Mouse (Mus musculus) right cerebral cortex, postnatal 10 days (tissue): ENCODE results near the gene Ephx1.
A peak's percentile ranks its signal among the peaks of the same experiment; 100 is the strongest.
"Not testable (repeated sequence)": the region's sequence is repeated elsewhere in the genome, so short reads cannot be mapped to it uniquely, and the experiment has no call there.

ENCODE experiments used
- DNase-seq, 2 experiments: peaks; one replicate each; pipeline ENCODE4 v3.0.0; 2021; ENCODE audit warnings: low spot score in 2 of 2

Gene Ephx1

DNA sequence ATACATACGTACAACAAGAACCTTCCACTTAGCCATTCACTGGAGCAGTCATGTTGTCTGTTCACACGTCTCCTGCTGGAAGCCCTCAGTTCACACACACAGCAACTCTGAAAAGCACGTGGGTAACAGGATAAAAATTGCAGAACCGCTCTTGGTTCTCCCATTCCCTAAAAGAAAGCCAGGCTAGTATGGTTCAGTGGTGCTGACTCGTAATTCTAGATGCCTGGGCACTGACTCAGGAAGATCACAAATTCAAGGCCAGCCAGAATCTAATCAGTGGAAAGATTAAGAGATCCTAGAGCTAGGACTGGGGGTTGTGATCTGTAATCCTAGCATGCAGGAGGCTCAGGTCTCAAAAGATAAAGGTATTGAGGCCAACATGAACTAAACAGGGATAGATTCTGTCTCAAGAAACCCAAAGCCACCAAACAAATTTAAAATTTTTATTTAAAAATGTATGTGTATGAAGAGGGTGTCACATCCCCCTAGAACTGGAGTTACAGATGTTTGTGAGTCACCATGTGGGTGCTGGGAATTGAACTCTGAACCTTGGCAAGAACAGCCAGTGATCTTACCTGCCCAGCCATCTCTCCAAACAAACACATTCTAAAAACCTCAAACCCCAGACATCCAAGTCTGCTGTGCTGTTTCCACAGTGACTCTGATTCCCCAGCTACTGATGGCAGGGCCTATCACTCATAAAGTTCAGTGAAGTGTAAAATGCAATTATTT, at the start of gene Ephx1:
Gene Ephx1, minus strand, starts transcription at position 149 of the 732 bp plus-strand sequence.
- no peak for DNase-seq

DNA sequence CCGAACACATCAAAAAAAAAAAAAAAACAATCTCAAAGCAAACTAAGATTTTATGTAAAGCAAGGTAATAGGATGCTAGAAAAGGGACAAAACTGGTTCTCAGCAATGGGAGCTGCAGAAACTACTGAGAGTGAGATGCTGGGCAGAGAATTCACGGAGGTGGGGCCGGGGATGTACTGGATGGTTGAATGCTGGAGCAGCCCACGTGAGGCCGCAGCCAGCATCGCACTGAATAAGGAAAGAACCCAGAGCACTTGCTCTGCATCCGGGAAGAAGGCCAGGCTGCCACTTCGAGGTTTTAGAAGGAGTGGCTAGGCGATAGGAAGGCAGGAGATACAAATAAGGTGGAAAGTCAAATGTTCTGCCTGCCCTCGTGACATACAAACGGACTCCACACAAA, 49.0 kb upstream of the Ephx1 start:
- DNase-seq = peak in 1 of 2 experiments; percentile 31

DNA sequence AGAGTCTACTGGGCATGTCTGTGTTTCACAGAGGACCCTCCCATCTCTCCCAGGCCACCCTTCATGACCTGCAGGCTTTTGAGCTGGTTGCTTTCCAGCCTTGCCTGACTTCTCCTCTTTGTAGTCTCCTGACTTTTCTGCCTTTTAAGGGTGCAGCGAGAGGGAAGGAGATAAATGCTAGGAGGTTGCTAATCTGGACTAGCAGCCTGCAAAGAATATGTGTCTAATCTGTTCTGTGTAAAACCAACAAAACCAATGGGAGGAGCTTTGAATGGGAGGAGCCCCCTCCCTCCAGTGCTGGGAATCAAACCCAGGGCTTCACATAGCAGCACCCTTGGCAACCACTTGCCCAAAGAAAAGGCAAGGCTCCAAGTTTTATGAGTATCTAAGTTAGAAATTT, 47.6 kb upstream of the Ephx1 start:
- no peak for DNase-seq

DNA sequence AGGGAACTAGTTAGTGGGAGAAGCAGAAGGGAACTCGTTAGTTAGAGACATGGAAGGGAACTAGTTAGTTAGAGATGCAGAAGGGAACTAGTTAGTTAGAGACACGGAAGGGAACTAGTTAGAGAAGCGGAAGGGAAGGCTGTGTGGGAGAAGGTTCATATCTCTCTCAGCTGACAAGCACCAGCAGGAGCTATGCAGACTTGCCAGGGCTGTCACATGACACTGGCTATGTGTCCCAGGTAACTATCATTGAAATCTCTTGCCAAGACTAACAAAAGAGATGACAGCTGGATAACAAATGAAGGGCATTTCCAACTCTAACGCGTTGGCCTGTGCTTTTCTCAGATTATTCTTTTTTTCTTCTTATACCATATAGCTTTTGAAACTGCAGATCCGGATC, 43.9 kb upstream of the Ephx1 start:
- DNase-seq = no peak

DNA sequence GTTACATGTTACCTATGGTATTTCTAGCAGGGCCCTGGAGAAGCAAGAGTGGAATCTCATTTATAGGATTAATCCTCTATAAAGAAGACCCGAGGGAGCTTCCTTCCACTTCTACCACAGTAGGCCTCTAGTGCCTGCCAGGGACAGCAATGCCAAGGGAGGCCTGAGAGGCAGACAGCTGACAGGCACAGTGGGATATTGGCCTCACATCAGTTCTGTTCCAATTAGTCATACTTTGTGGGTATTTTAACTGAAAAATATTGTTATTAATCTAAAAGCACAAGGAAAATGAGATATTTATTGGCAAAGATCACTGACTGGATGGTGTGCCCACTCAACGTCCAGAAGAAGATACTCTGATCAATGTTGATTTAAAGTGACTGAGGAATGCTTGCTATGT, 43.3 kb upstream of the Ephx1 start:
- DNase-seq = no peak

DNA sequence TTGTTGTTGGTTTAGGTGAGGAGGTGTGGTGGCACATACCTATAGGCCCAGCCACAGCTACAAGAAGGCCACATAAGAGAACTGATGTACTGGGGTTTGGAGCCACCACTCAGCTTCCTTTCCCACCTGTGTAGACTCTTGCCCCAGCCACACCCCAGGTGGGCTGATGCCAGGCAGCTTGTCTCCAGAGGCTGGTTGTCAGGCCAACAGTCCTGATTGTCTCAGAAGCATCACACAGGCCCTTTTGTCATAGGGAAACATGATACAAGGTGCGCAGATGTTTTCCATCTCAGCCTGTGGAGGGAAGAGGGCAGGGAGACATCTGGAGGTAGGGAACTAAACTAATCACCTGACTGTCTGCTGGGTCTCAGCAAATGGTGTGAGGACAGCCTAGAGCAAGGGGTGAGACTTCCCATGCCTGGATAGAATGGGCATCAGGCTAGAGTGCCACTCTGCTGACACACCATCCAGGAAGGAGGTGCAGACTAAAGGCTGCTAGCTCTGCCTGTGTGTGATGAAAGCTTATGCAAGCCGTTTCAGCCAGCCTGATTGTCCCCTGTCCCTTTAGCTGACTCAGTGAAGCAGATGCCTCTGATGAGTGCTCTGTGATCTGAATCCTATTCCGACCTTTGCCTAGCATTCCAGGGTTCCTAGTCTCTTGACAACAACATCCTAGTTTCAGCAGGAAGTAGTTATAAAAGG, 41.2 kb upstream of the Ephx1 start:
- no peak for DNase-seq

DNA sequence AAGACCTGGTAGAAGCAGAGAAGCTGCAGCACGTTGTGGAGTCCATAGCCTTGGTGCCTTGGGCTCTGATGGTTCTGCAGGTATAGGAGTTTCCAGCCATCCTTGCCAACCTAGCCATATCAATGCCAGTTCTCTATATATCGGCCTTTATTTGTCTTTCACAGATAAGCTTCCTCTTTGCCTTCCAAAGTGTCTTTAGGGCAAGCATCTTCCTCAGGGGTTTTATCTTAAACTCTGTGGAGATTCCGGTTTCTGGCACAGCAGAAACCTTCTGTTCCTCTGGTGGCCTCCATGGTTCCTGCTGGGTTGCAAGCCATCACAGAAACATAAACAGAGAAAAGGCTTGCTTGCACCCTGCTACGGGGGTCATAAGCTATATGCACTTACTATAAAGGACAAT, 32.2 kb upstream of the Ephx1 start:
- no peak for DNase-seq

DNA sequence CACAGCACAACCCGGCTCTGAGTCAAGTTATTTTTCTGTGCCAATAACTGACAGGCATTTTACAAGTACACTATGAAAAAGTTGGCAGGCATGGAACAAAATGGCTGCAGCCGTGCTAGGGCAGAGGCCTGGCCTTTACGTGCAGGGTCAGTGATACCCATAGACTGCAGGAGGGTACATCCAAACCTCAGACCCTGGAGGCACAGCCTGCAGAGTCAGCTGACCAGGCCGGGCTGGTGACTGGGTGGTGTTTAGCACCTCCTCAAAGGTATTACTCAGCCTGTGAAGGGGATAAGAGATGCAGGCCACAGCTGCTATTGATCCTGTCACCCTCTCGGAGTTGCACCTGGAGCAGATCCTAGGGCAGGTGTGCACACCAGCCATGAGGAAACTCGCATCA, 30.2 kb upstream of the Ephx1 start, which contains the start of gene 9130409I23Rik:
Gene 9130409I23Rik, plus strand, starts transcription at position 301 of the 400 bp plus-strand sequence.
- no peak for DNase-seq

DNA sequence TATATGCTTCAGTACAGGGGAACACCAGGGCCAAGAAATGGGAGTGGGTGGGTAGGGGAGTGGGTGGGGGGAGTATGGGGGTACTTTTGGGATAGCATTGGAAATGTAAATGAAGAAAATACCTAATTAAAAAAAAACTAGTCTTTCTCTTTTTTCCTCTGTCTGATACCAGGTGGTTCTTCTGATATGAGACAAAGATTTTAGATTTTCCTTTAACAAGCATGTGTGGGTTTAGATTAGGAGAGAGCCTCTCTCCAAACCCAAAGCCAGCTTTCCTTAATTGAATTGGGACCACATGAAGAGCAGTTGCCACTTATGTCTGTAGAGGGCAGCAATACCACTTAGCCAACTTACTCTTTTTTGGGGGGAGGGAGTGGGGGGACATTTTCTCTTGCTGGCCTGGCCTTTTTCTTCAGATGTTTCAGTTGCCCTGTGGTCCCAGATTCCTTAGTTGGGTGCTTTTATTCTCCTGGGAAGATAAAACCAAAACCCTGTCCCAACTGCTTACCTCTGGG, 28.7 kb upstream of the Ephx1 start:
- no peak for DNase-seq

DNA sequence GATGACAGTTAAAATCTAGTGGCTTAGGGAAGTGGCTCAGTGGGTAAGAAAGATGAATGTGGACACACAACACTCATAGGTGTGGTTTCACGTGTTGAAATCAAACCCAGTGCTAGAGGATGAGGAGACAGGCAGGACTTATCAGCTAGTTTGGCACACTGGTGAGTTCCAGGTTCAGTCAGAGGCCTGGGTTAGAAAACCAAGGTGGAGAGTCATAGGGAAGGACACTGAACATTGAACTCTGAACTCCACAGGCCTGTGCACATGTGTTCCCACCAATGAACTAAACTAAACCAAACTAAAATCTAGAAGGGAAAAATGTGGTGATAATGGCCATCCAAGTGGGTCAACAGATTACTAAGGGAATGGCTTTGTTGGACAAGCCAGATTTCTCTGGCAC, 26.8 kb upstream of the Ephx1 start:
- no peak for DNase-seq

DNA sequence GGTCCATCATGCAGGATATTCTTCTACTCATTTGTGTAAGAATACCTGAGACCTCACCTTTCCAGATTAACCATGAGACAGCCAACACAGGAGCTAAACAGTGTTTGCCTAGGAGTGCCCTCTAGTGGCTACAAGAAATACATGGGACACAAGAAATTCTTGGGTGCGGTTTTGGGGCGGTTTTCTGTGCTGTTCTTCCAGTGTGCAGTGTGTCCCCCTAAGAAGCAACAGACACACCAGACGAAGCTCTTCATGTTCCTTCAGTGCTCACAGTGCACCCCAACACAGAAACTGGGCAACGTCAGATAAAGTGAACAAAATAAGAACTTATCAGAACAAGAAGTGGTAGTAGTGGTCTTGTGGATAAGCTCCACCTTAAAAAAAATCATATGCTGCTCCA, 18.9 kb upstream of the Ephx1 start:
- no peak for DNase-seq

DNA sequence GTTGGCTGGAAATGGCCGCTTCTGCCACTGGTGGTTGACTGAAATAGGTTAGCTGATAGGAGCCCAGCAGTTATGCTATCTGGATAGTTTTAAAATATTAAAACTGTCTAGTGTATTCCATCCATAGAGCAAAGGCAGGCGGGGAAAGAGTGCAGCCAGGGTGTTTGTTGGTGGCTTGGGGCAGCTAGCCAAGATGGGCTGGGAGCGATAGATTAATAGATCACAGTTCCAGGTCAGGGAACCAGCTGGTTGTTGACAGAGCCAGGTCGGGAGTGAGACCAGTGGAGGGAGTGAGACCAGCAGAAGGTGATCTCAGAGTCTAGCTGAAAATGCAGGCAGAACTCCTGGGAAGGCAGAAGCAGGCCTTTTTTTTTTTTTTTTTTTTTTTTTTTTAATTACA, 16.9 kb upstream of the Ephx1 start:
- DNase-seq = no peak

DNA sequence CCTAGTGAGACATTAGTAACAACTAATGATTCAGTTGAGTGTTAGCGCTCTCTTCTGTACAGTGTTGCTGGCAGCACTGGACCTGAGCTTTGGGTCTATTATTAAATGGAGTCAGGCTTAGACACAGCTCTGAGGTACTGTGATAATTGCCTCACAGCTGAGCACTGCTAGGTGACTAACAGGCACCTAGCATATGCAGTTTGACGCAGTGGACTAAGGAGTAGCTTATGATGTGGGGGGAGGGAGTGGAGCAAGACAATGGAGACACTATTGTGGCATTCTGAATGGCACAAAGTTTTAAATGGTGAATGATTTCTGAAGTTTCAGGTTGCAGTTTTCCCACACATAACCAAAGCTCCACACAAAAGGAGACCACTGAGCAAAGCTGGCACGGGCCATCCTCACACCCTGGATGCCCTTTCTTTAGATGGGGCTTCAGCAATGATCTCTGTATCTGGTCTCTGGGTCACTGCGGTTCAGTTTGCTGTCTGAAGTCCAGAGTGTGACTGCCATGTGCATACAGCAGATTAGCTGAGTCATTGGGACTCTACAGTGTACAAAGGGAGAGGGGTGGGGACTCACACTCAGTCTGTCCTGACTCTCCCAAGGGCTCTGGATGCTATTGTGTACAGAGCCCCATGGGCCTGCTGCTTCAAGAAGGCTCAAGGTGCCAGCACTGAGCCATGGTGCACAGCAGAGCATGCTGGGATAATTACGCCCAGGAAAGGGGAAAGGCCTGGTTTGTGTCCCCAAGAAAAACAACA, 14.5 kb upstream of the Ephx1 start:
- not testable (repeated sequence) for DNase-seq

DNA sequence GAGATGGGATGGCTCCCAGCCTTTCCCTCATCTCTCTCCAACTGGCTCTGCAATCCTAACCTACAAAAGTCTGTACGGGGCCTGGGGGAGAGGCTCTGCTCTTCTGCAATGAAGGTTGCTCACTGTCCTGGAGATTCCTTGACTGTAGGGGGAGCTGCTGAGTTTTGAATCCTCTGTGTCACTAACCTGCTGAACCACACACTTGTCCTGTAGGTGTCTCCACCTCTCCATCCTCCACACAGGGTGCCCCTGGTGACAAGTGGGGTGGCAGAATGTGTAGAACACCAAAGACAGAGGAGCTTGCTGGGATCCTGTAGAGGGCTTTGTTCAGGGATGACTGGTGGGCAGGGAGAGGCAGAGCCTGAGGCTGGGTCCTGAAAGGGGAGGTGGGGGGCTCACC, 1.6 kb upstream of the Ephx1 start:
- peak; percentile 44 for DNase-seq

DNA sequence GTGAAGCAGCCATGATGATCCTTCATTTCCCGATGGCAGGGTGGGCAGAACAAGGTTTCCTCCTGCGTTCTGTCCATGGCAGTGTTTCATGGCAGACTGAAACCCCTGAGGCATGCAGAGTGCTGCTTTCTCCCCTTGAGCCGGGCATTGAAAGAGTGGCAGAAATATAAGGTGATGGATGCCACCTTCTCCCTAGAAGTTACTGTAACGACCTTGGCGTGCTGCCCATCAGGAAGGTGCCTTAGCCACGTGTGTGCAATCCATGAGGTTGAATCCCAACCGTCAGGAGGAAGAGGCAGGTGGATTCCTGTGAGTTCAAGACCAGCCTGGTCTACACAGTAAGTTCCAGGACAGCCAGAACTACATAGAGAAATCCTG, 773 bp upstream of the Ephx1 start:
- no peak for DNase-seq

DNA sequence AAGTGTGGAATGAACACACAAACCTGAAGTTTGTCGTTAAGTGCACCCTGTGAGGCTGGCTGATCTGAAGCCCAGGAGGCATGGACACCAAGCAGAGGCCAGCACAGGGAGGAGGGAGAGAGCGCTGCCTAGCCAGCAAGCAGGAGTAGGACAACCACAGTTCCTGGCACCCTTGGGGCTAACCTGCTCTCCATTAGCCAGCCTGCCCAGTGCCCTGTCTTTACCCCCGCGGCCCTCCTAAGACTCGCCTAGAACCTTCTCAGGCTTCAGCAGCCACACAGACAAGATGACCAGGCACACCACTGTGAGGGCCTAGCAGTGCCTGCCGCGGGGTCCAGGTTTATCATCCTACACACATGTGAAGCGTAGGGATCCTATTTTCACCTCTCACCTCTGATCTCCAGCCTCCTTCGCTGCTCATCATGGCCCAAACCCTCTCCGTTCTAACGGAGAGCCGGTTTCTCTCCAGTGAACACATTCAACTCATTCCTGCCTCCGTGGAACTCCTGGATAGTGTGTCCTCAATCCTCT, 2.7 kb downstream of the Ephx1 start:
- DNase-seq = no peak

DNA sequence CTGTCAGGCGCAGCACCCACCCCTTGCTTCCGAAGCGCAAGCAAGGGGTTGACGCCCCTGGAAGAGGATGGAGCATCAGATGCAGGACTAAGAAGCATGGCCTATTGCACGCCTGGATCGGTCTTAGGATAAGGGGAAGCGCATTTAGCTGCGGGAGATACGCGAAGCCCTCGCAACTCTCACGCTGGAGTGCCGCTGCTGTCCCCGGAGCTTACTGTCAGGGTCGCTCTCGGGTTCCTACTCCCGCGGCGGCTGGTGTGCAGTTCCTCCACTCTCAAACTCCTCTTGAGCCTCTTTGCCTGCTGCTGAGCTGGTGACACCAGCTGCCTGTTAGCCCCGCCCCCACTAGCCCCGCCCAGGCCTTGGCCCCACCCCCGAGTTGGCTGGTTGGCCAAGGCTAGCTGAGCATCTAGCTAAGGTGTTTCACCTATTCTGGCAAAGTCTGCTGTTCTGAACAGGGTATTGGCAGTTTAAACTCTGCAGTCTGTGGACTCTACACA, 3.4 kb downstream of the Ephx1 start:
- peak; percentile 74 to 77 for DNase-seq

DNA sequence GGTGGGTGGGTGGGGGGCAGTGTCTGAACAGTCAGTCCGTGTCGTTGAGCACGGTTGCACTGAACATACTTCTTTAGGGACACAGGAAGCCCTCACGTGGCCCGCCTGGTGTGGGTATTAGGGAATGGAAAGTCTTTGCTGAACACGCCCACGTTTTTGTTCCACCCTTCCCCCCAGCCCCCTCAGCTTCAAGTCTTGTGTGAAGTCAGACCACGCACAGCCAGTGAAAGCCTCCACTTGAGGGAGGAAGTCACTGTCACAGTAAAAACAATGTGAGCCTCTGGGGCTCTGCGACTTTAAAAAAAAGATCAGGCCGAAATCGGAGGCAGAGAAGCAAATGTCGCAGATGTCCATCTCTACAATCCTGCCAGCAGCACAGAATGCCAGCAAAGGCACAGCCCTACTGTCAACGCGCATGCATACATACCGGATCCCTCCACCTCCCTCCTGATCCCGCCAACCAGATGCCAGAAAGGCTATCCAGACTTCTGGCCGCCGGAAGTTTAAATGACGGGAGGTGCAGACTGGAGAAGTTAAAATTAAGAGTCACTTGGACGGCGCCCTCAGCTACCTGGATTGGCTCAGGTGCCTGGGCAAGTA, 4.1 kb downstream of the Ephx1 start:
- peak; percentile 77 to 82 for DNase-seq

DNA sequence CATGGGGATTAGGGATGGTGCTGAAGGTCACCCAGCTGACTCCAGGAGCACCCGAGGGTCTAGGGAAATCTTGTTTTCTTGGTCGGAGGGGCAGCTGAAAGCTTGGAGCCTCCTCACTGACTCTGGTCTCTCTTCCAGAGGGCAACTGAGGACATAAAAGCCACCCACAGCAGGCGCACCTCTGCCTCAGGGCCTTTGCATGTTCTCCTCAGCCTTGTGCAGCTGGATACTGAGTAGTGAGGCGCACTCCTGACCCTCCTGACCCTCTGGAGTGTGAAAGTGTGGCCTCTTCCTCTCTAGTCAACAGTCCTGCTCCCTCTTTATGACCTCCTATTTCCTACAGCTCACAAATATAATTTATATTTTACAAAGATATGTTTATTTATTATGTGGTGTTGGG, 4.7 kb downstream of the Ephx1 start:
- DNase-seq = peak in 1 of 2 experiments; percentile 16

DNA sequence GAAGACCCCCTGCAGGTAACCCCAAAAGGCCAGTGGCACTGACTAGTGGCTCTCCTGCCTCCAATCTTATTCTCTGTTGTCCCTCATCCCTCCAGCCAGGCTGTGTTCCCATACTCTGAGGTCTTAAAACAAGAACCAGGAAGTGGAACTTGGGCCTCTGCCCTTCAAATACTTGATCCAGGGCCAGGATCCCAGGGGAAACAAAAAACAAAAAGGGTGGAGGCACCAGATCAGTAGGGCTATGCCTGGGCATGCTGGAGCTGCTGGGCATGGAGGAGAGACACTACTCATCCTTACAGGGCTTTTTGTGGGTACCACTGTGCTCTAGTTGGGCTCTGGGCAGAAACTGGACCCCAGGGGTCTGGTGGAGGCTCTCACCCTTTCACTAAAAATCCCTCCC, 5.1 kb downstream of the Ephx1 start:
- DNase-seq = peak; percentile 46 to 48

DNA sequence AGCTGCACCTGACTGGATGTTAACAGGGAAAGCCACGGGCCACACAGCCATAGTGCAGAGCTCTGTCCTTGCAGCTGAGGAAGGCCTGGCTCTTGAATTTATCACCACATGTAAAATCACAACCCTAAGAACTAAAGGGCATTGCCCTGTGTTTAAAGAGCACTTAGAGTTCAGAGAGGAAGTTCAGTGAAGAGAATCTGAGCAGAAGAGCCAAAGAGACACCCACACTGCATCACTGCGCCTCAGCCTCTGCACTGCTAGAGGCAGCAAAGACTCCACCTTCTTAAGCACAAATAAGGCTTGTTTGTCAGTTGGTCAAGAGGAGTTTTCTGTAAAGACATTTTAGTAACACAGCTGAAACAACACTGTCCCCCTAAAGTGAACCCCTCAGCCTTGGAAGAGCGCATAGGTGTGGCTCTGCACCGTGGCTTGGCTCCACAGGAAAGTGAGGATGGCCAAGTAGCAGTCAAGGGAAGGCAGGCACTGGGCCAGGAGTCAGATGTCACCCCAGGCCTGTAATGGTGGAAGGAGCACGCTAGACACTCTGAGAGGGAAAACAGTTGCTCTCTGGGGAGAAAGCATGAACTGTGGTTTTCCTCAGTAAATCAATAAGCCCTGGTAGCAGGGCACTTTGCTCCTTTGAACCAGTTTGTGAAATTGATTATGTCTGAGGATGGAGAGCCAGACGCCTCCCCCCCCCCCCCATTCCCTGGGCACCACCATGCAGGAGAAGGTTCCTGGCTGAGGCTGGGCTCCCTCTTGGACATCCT, 5.8 kb downstream of the Ephx1 start:
- DNase-seq = peak in 1 of 2 experiments; percentile 39
